20 mouse cellular contexts compared by ENCODE assay signal in the genomic region with DNA sequence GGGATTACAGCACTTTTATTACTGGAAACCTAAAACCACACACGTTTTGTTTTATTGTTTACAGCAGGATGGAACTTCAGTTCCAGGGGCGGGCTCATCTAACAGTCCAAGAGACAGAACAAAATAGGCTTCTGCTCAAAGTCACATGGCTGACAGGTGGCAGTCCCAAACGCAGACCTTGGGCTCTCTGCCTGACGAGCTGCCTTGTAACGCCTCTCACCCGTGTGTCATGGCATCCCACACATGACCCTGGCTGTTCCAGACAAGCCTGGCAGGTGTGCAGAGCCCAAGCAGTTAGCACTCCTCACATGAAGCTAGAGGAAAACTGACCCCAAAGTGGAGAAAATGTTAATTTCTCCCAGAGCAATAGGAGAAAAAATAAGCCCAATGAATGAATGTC. TPM values are rescaled to one million over a fixed set of nuclear protein-coding genes. Genes with fewer than 3 reads are reported as not detected.
DNase-seq lines count a peak whose midpoint lies in the region; TF ChIP-seq lines count a peak whose summit lies in the region.
"Had no signal": no experiment of that assay in that cellular context is flagged by ENCODE, and none has a peak within 500 bp of the region (broad histone marks: within the 10 kb centered on the region; RNA-seq: fewer than 3 reads in every experiment).

No protein-coding gene starts in this region.

- peak; percentile 58 for DNase-seq in heart, embryonic 10.5 days (ENCODE audit: low spot score)
- no peak for DNase-seq in heart, adult 18-20 months
- no peak for DNase-seq in left cerebral cortex, adult 2 months (ENCODE audit: extremely low spot score in 1 of 2, low spot score in 2 of 2)
- no peak for DNase-seq in left cerebral cortex, postnatal 4 days
- DNase-seq in brain, adult 2 months (ENCODE audit: low read depth, low spot score), result peak; percentile 63
- peak; percentile 67 to 73 for DNase-seq in layer of hippocampus, postnatal 36 days
- DNase-seq in ovary, postnatal 14 days (ENCODE audit: low spot score), result no peak
- DNase-seq: adrenal gland, adult 8-10 months; adrenal gland, postnatal 36 days; B cell, adult 2 months; cerebellum, adult 11-12 months; cerebellum, adult 9-10 months; cerebellum, postnatal 25 days; gastrocnemius, postnatal 10 days; heart, adult 2 months had no signal

- WGBS in heart, embryonic 10.5 days, result 81% methylated on average over 6 of the region's 6 CpGs

- no peaks in the 10 kb centered on the region for H3K9me3 ChIP-seq in heart, embryonic 10.5 days
- H3K9me3 ChIP-seq: embryonic facial prominence, embryonic 12.5 days; G1E; heart, embryonic 12.5 days; hindbrain, embryonic 10.5 days had no signal

- intact Hi-C loops in left cerebral cortex, adult 2 months (cut with DNase I), result no loop called here
- intact Hi-C loops in left cerebral cortex, postnatal 4 days (cut with DNase I), result no loop called here

- H3K4me3 ChIP-seq in heart, embryonic 10.5 days, result no peak overlapping the region
- no peak overlapping the region for H3K4me3 ChIP-seq in left cerebral cortex, adult 2 months
- H3K4me3 ChIP-seq: embryonic facial prominence, embryonic 12.5 days; heart, adult 2 months; heart, embryonic 12.5 days; hindbrain, embryonic 10.5 days had no signal

- H3K27me3 ChIP-seq in heart, embryonic 10.5 days (ENCODE audit: insufficient read depth, poor library complexity, severe bottlenecking), result no peaks in the 10 kb centered on the region
- H3K27me3 ChIP-seq: embryonic facial prominence, embryonic 12.5 days; heart, embryonic 12.5 days had no signal

- H3K36me3 ChIP-seq in heart, embryonic 10.5 days, result peaks cover 16% of the 10 kb centered on the region
- H3K36me3 ChIP-seq: G1E had no signal

- TF ChIP-seq CTCF in left cerebral cortex, adult 2 months (IDR thresholded peaks at IDR 0.05), result no peak

- no peak overlapping the region for H3K27ac ChIP-seq in heart, embryonic 10.5 days
- H3K27ac ChIP-seq in left cerebral cortex, adult 2 months, result peak overlapping the region; percentile 77
- H3K27ac ChIP-seq: embryonic facial prominence, embryonic 12.5 days; heart, adult 2 months; hindbrain, embryonic 10.5 days had no signal

- H3K4me1 ChIP-seq in heart, embryonic 10.5 days, result peaks cover 23% of the 10 kb centered on the region

RNA-seq across cellular contexts. Expression of gene Chrna1, which starts 31.7 kb away (rescaled TPM):
- polyA plus RNA-seq in heart, embryonic 10.5 days (2016; fragmentation: Nextera tagmentation; extraction: Ambion mirVana), result 0.16 and 0.45 TPM in 2 replicates
- under 1 TPM in 1 of 2 experiments, not detected in 1; 0.05 TPM for total RNA-seq in heart, adult 18-20 months (2021)
- under 1 TPM; 0.12 to 0.25 TPM for total RNA-seq in left cerebral cortex, adult 2 months (2021)
- under 1 TPM; 0.08 to 0.12 TPM for total RNA-seq in left cerebral cortex, postnatal 4 days (2021)
- under 1 TPM; 0.33 to 0.40 TPM for total RNA-seq in layer of hippocampus, postnatal 36 days (2021)
- total RNA-seq: adrenal gland, postnatal 36 days; heart, adult 2 months had no signal
- polyA plus RNA-seq: CD4-positive, CD25-positive, alpha-beta regulatory T cell, adult 4 months; G1E had no signal

Comparison
In these comparisons a context has a peak if more than half of its experiments do, and no peak if none do; other contexts are left out.
1. DNase-seq: peak in heart, embryonic 10.5 days (single experiment), brain, adult 2 months (single experiment) and layer of hippocampus, postnatal 36 days (2 of 2); none in heart, adult 18-20 months (0 of 2), left cerebral cortex, adult 2 months (0 of 2), left cerebral cortex, postnatal 4 days (single experiment) and ovary, postnatal 14 days (single experiment).